ENCODE assay signal across 13 mouse cellular contexts in the genomic region with DNA sequence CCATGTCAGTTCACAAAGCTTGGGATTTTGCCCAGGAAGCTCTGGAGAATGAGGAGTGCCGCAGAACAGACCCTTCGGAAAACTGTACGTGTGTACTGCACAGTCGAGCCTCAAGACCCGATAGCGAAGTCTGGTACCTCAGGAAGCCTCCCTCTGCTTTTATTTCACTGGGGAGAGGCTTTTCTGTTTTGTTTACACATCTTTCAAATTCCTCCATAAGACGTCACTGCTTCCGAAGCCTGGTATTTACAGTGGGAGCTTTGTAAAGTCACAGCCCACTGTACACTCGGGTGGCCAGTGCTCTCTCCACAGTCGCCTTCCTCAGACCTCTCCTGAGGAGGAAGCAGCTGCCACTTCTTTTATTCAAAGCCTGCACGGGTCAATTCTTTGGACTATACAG. TPM values are rescaled to one million over a fixed set of nuclear protein-coding genes. Genes with fewer than 3 reads are reported as not detected.
DNase-seq lines count a peak whose midpoint lies in the region; ATAC-seq and TF ChIP-seq lines count a peak whose summit lies in the region.
"Had no signal": no experiment of that assay in that cellular context is flagged by ENCODE, and none has a peak within 500 bp of the region (broad histone marks: within the 10 kb centered on the region; RNA-seq: fewer than 3 reads in every experiment).

No protein-coding gene starts in this region.

- 60% methylated on average over 11 of the region's 11 CpGs for WGBS in kidney, adult 2 months
- WGBS in kidney, embryonic 14.5 days: 61% methylated on average over 11 of the region's 11 CpGs
- WGBS in intestine, embryonic 14.5 days: 24% methylated on average over 11 of the region's 11 CpGs

- H3K4me2 ChIP-seq in kidney, embryonic 14.5 days (replicated peaks; ENCODE audit: low read depth, low read length): no peak overlapping the region
- peak overlapping the region; percentile 36 for H3K4me2 ChIP-seq in intestine, embryonic 14.5 days (ENCODE audit: low read length)
- H3K4me2 ChIP-seq: embryonic facial prominence, embryonic 13.5 days; liver, embryonic 13.5 days had no signal

- TF ChIP-seq POLR2A in kidney, adult 2 months (IDR thresholded peaks at IDR 0.05; ENCODE audit: low read depth, low read length): no peak

- H3K27ac ChIP-seq in gastrocnemius, adult 2 months: no peak overlapping the region
- 0 out of 2 replicates have a peak overlapping the region, but pooled peaks have one; percentile 17 for H3K27ac ChIP-seq in kidney, adult 2 months (ENCODE audit: insufficient read depth, low read depth, low read length)
- no peak overlapping the region for H3K27ac ChIP-seq in kidney, embryonic 14.5 days (ENCODE audit: low read depth, low read length)
- H3K27ac ChIP-seq in intestine, embryonic 14.5 days (ENCODE audit: low read depth): no peak overlapping the region
- H3K27ac ChIP-seq: embryonic facial prominence, embryonic 13.5 days; layer of hippocampus, adult 2 months; liver, embryonic 13.5 days had no signal

- no peak for ATAC-seq in kidney, embryonic 14.5 days (ENCODE audit: low FRiP score, low TSS enrichment)
- ATAC-seq in intestine, embryonic 14.5 days (replicated peaks; ENCODE audit: low FRiP score, low TSS enrichment, low read depth): no peak

- H3K36me3 ChIP-seq in kidney, adult 2 months (ENCODE audit: control insufficient read depth, insufficient read depth, low read length): no peaks in the 10 kb centered on the region
- no peaks in the 10 kb centered on the region for H3K36me3 ChIP-seq in kidney, embryonic 14.5 days (ENCODE audit: control insufficient read depth, insufficient read depth, low read length)
- H3K36me3 ChIP-seq in intestine, embryonic 14.5 days (ENCODE audit: control insufficient read depth, insufficient read depth, low read length): no peaks in the 10 kb centered on the region
- H3K36me3 ChIP-seq: embryonic facial prominence, embryonic 13.5 days; liver, embryonic 13.5 days had no signal

- H3K9me3 ChIP-seq in kidney, embryonic 14.5 days (ENCODE audit: control insufficient read depth, low read length): no peaks in the 10 kb centered on the region
- no peaks in the 10 kb centered on the region for H3K9me3 ChIP-seq in intestine, embryonic 14.5 days (ENCODE audit: control insufficient read depth, low read length)
- H3K9me3 ChIP-seq: embryonic facial prominence, embryonic 13.5 days; liver, embryonic 13.5 days had no signal

- H3K4me1 ChIP-seq in kidney, adult 2 months (ENCODE audit: control insufficient read depth, insufficient read depth, low read length): no peaks in the 10 kb centered on the region; the same call in 1 of the 2 replicates
- H3K4me1 ChIP-seq in kidney, embryonic 14.5 days (ENCODE audit: control insufficient read depth, insufficient read depth, low read length): 0 out of 2 replicates have a peak, but pooled peaks cover 3% of the 10 kb centered on the region
- peaks cover 12% of the 10 kb centered on the region; the same call in 1 of the 2 replicates for H3K4me1 ChIP-seq in intestine, embryonic 14.5 days (replicated peaks; ENCODE audit: control insufficient read depth, insufficient read depth, low read length)

- peak overlapping the region; percentile 9; the same call in 1 of the 2 replicates for H3K4me3 ChIP-seq in gastrocnemius, adult 2 months
- no peak overlapping the region for H3K4me3 ChIP-seq in kidney, adult 2 months (ENCODE audit: insufficient read depth, low read depth, low read length)
- H3K4me3 ChIP-seq in kidney, embryonic 14.5 days (ENCODE audit: low read length): no peak overlapping the region
- H3K4me3 ChIP-seq in intestine, embryonic 14.5 days (ENCODE audit: low read depth, low read length): no peak overlapping the region
- H3K4me3 ChIP-seq: embryonic facial prominence, embryonic 13.5 days; layer of hippocampus, adult 2 months; liver, embryonic 13.5 days had no signal

- intact Hi-C loops in gastrocnemius, adult 2 months (cut with DNase I): no loop called here
- intact Hi-C loops in gastrocnemius, postnatal 14 days (cut with DNase I; ENCODE audit: low total_unique reads): no loop called here

- H3K9ac ChIP-seq in kidney, embryonic 14.5 days (ENCODE audit: low read depth, low read length): no peak overlapping the region
- no peak overlapping the region for H3K9ac ChIP-seq in intestine, embryonic 14.5 days (ENCODE audit: low read length)
- H3K9ac ChIP-seq: embryonic facial prominence, embryonic 13.5 days; liver, embryonic 13.5 days had no signal

- H3K27me3 ChIP-seq in kidney, adult 2 months (replicated peaks; ENCODE audit: control insufficient read depth, insufficient read depth, low read length): no peaks in the 10 kb centered on the region
- H3K27me3 ChIP-seq in kidney, embryonic 14.5 days (ENCODE audit: control insufficient read depth, insufficient read depth, low read length): no peaks in the 10 kb centered on the region
- H3K27me3 ChIP-seq in intestine, embryonic 14.5 days (replicated peaks; ENCODE audit: control insufficient read depth, insufficient read depth, low read length): no peaks in the 10 kb centered on the region
- H3K27me3 ChIP-seq: embryonic facial prominence, embryonic 13.5 days; liver, embryonic 13.5 days had no signal

- DNase-seq in gastrocnemius, adult 2 months: no peak
- no peak for DNase-seq in gastrocnemius, postnatal 14 days
- DNase-seq in kidney, adult 2 months: no peak
- DNase-seq in intestine, embryonic 14.5 days (ENCODE audit: low spot score): no peak
- DNase-seq in lung, postnatal 10 days: peak; percentile 30
- DNase-seq in spleen, postnatal 10 days (ENCODE audit: low spot score in 2 of 2): no peak
- no peak for DNase-seq in layer of hippocampus, adult 9-11 months
- DNase-seq: cerebellum, adult 11 months; liver, embryonic 13.5 days; thymus, postnatal 25 days had no signal

- no peak for TF ChIP-seq CTCF in gastrocnemius, adult 2 months (IDR thresholded peaks at IDR 0.05)
- TF ChIP-seq CTCF in kidney, adult 2 months (conservative IDR thresholded peaks at IDR 0.05; ENCODE audit: insufficient read depth, insufficient read length, low read depth, low read length): no peak

RNA-seq across cellular contexts. Expression of a gene that starts 38.7 kb away (rescaled TPM):
- total RNA-seq in gastrocnemius, adult 2 months (2021): 10 to 100 TPM; 23.9 to 34.5 TPM
- total RNA-seq in gastrocnemius, postnatal 14 days (2021): 10 to 100 TPM; 21.8 to 32.9 TPM
- polyA plus RNA-seq in kidney, adult 2 months (2012; rRNA removed): 10.0 and 10.7 TPM in 2 replicates
- 32.6 and 50.4 TPM in 2 replicates for polyA plus RNA-seq in kidney, embryonic 14.5 days (2014; fragmentation: Nextera tagmentation; extraction: Ambion mirVana)
- 65.3 and 73.7 TPM in 2 replicates for polyA plus RNA-seq in intestine, embryonic 14.5 days (2014; fragmentation: Nextera tagmentation; extraction: Ambion mirVana)
